Mouse (Mus musculus) testis, adult 2 months (tissue): ENCODE measurements around the gene Rac2.

Source experiments
- CTCF ChIP-seq: fragments of 200-500 bp; IDR thresholded peaks from 2 replicates; pipeline ENCODE4 v1.5.1; 2012; ENCODE audit warnings: low read depth, mild to moderate bottlenecking, inconsistent platforms, low read length, moderate library complexity; ENCODE audit not compliant: control insufficient read depth, insufficient read depth, insufficient replicate concordance
- POLR2A ChIP-seq: fragments of 200-500 bp; IDR thresholded peaks from 2 replicates; pipeline ENCODE4 v1.6.1; 2012; ENCODE audit warnings: low read depth, mild to moderate bottlenecking, inconsistent platforms, low read length, moderate library complexity; ENCODE audit not compliant: control insufficient read depth

DNA sequence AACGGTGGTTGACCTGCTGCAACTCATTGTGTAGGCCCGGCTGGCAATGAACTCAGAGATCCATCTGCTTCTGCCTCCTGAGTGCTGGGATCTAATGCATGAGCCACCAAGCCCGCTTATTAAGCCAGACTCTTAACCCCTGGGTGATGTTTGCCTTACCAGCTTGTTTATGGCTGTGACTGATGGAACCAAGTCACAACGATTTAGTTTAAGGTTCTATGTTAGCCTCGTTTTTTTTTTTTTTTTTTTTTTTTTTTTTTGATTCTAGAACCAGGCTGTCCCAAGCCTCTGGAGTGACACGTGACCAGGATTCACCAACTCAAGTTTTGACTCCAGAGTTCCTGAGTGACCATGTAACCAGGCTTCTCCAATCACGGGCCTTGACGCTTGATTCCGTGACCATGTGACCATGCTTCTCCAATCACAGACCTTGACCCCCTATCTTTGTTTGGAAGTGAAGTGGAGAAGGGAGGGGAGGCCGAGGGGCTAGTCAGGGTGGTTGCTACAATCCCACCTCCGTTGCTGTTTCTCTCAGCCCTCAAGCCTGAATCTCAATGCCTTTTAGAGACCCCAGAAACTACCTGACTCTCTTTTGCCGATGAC lies 63.2 kb downstream of the Rac2 start:
- TF ChIP-seq POLR2A: no peak
- no peak for TF ChIP-seq CTCF
